Mouse (Mus musculus): ENCODE results near the gene Mterf4. TPM values are rescaled to one million over a fixed set of nuclear protein-coding genes. Genes with fewer than 3 reads are reported as not detected.

Gene Mterf4
- polyA plus RNA-seq (2016; fragmentation: Nextera tagmentation; extraction: Ambion mirVana) = 20.2 and 20.7 TPM in 2 replicates

GRCm38 (mm10) chr1:93305581-93306337 is at the start of gene Mterf4:
Gene Mterf4, minus strand, starts transcription at chr1:93305915.
- peak within 1 kb of the TSS; percentile 94 for H3K9ac ChIP-seq
- H3K27ac ChIP-seq (ENCODE audit: poor library complexity, severe bottlenecking) = no peak within 1 kb of the TSS
- ATAC-seq (ENCODE audit: insufficient number of reproducible peaks, low FRiP score) = peak; percentile 84
- H3K4me2 ChIP-seq = peak within 1 kb of the TSS; percentile 93
- H3K27me3 ChIP-seq (replicated peaks) = no peaks in the 10 kb centered on the region
- H3K4me1 ChIP-seq (replicated peaks) = peaks cover 6% of the 10 kb centered on the region
- peaks cover 46% of the 10 kb centered on the region for H3K36me3 ChIP-seq
- 8% methylated on average over 36 of the region's 36 CpGs for WGBS
- H3K9me3 ChIP-seq (replicated peaks) = no peaks in the 10 kb centered on the region
- peak within 1 kb of the TSS; percentile 91 for H3K4me3 ChIP-seq

- H3K27me3 ChIP-seq (replicated peaks) = no peaks in the 10 kb centered on the region
- H3K9me3 ChIP-seq (replicated peaks) = no peaks in the 10 kb centered on the region
- no peaks in the 10 kb centered on the region for H3K4me1 ChIP-seq (replicated peaks)
- H3K4me2 ChIP-seq = no peak overlapping the region
- ATAC-seq (ENCODE audit: insufficient number of reproducible peaks, low FRiP score) = no peak
- H3K4me3 ChIP-seq = no peak overlapping the region
- H3K9ac ChIP-seq = no peak overlapping the region
- H3K27ac ChIP-seq (ENCODE audit: poor library complexity, severe bottlenecking) = no peak overlapping the region
- H3K36me3 ChIP-seq = peaks cover 82% of the 10 kb centered on the region
- 86% methylated on average over 2 of the region's 2 CpGs for WGBS
Measured at GRCm38 (mm10) chr1:93352724-93353123, 47.0 kb upstream of the Mterf4 start.

GRCm38 (mm10) chr1:93349701-93350100 is 44.0 kb upstream of the Mterf4 start:
- Histone ChIP-seq H3K4me3 (no peak overlapping the region), H3K36me3 (peaks cover 71% of the 10 kb centered on the region), H3K4me2 (no peak overlapping the region), H3K9ac (no peak overlapping the region), H3K4me1 (replicated peaks) (no peaks in the 10 kb centered on the region), H3K9me3 (replicated peaks) (no peaks in the 10 kb centered on the region), H3K27me3 (replicated peaks) (no peaks in the 10 kb centered on the region), H3K27ac (ENCODE audit: poor library complexity, severe bottlenecking) (no peak overlapping the region)
- no peak for ATAC-seq (ENCODE audit: insufficient number of reproducible peaks, low FRiP score)
- 50% methylated on average over 4 of the region's 4 CpGs for WGBS

- Histone ChIP-seq H3K4me2 (no peak overlapping the region), H3K36me3 (peaks cover 48% of the 10 kb centered on the region), H3K4me1 (replicated peaks) (peaks cover 4% of the 10 kb centered on the region), H3K27me3 (replicated peaks) (no peaks in the 10 kb centered on the region), H3K9me3 (replicated peaks) (no peaks in the 10 kb centered on the region), H3K4me3 (no peak overlapping the region), H3K27ac (ENCODE audit: poor library complexity, severe bottlenecking) (no peak overlapping the region), H3K9ac (no peak overlapping the region)
- no peak for ATAC-seq (ENCODE audit: insufficient number of reproducible peaks, low FRiP score)
- WGBS = 91% methylated on average over 5 of the region's 5 CpGs
Measured at GRCm38 (mm10) chr1:93347176-93347575, 41.5 kb upstream of the Mterf4 start.

- H3K9me3 ChIP-seq (replicated peaks) = no peaks in the 10 kb centered on the region
- H3K36me3 ChIP-seq = peaks cover 23% of the 10 kb centered on the region
- H3K4me1 ChIP-seq (replicated peaks) = peaks cover 8% of the 10 kb centered on the region
- H3K9ac ChIP-seq = peak overlapping the region; percentile 85
- H3K4me2 ChIP-seq = peak overlapping the region; percentile 84
- peak overlapping the region; percentile 36; the same call in 1 of the 2 replicates for H3K27ac ChIP-seq (ENCODE audit: poor library complexity, severe bottlenecking)
- WGBS = under 1% methylated on average over 39 of the region's 39 CpGs
- peak; percentile 96 for ATAC-seq (ENCODE audit: insufficient number of reproducible peaks, low FRiP score)
- H3K4me3 ChIP-seq = peak overlapping the region; percentile 73
- no peaks in the 10 kb centered on the region for H3K27me3 ChIP-seq (replicated peaks)
Measured at GRCm38 (mm10) chr1:93343504-93344047, 37.9 kb upstream of the Mterf4 start.

- WGBS = under 1% methylated on average over 63 of the region's 63 CpGs
- Histone ChIP-seq H3K36me3 (peaks cover 16% of the 10 kb centered on the region), H3K4me3 (peak within 1 kb of the TSS; percentile 73), H3K27ac (ENCODE audit: poor library complexity, severe bottlenecking) (peak within 1 kb of the TSS; percentile 53; the same call in 1 of the 2 replicates), H3K4me1 (replicated peaks) (peaks cover 8% of the 10 kb centered on the region), H3K9ac (peak within 1 kb of the TSS; percentile 85), H3K9me3 (replicated peaks) (no peaks in the 10 kb centered on the region), H3K4me2 (peak within 1 kb of the TSS; percentile 84), H3K27me3 (replicated peaks) (no peaks in the 10 kb centered on the region)
- peak; percentile 94 for ATAC-seq (ENCODE audit: insufficient number of reproducible peaks, low FRiP score)
Measured at GRCm38 (mm10) chr1:93342648-93343503, 37.2 kb upstream of the Mterf4 start, which contains the start of the genes Ppp1r7 and Pask. Gene Ppp1r7, plus strand, starts transcription at chr1:93342854. Gene Pask, minus strand, starts transcription at chr1:93343482.

- Histone ChIP-seq H3K4me3 (no peak overlapping the region), H3K4me2 (no peak overlapping the region), H3K27ac (ENCODE audit: poor library complexity, severe bottlenecking) (no peak overlapping the region), H3K9me3 (replicated peaks) (no peaks in the 10 kb centered on the region), H3K4me1 (replicated peaks) (no peaks in the 10 kb centered on the region), H3K9ac (no peak overlapping the region), H3K36me3 (peaks cover 53% of the 10 kb centered on the region), H3K27me3 (replicated peaks) (no peaks in the 10 kb centered on the region)
- 76% methylated on average over 2 of the region's 2 CpGs for WGBS
- no peak for ATAC-seq (ENCODE audit: insufficient number of reproducible peaks, low FRiP score)
Measured at GRCm38 (mm10) chr1:93334621-93335020, 28.9 kb upstream of the Mterf4 start.

GRCm38 (mm10) chr1:93326446-93326845 is 20.7 kb upstream of the Mterf4 start:
- Histone ChIP-seq H3K9me3 (replicated peaks) (no peaks in the 10 kb centered on the region), H3K36me3 (peaks cover 69% of the 10 kb centered on the region), H3K4me2 (no peak overlapping the region), H3K9ac (no peak overlapping the region), H3K27me3 (replicated peaks) (no peaks in the 10 kb centered on the region), H3K4me1 (replicated peaks) (no peaks in the 10 kb centered on the region), H3K4me3 (no peak overlapping the region), H3K27ac (ENCODE audit: poor library complexity, severe bottlenecking) (no peak overlapping the region)
- 82% methylated on average over 3 of the region's 3 CpGs for WGBS
- no peak for ATAC-seq (ENCODE audit: insufficient number of reproducible peaks, low FRiP score)

- WGBS = 88% methylated on average over 6 of the region's 6 CpGs
- H3K27ac ChIP-seq (ENCODE audit: poor library complexity, severe bottlenecking) = no peak overlapping the region
- no peak overlapping the region for H3K4me2 ChIP-seq
- H3K36me3 ChIP-seq = peaks cover 80% of the 10 kb centered on the region
- no peaks in the 10 kb centered on the region for H3K27me3 ChIP-seq (replicated peaks)
- H3K9me3 ChIP-seq (replicated peaks) = no peaks in the 10 kb centered on the region
- H3K9ac ChIP-seq = no peak overlapping the region
- H3K4me3 ChIP-seq = no peak overlapping the region
- ATAC-seq (ENCODE audit: insufficient number of reproducible peaks, low FRiP score) = no peak
- no peaks in the 10 kb centered on the region for H3K4me1 ChIP-seq (replicated peaks)
Measured at GRCm38 (mm10) chr1:93323973-93324372, 18.3 kb upstream of the Mterf4 start.

GRCm38 (mm10) chr1:93300578-93300977 is 5.1 kb downstream of the Mterf4 start:
- Histone ChIP-seq H3K4me2 (no peak overlapping the region), H3K9me3 (replicated peaks) (no peaks in the 10 kb centered on the region), H3K4me3 (no peak overlapping the region), H3K27ac (ENCODE audit: poor library complexity, severe bottlenecking) (no peak overlapping the region), H3K4me1 (replicated peaks) (peaks cover 6% of the 10 kb centered on the region), H3K27me3 (replicated peaks) (no peaks in the 10 kb centered on the region), H3K36me3 (peaks cover 83% of the 10 kb centered on the region), H3K9ac (no peak overlapping the region)
- WGBS = 79% methylated on average over 3 of the region's 3 CpGs
- no peak for ATAC-seq (ENCODE audit: insufficient number of reproducible peaks, low FRiP score)

GRCm38 (mm10) chr1:93299791-93300190 is 5.9 kb downstream of the Mterf4 start:
- no peak overlapping the region for H3K4me3 ChIP-seq
- ATAC-seq (ENCODE audit: insufficient number of reproducible peaks, low FRiP score) = no peak
- no peak overlapping the region for H3K27ac ChIP-seq (ENCODE audit: poor library complexity, severe bottlenecking)
- no peak overlapping the region for H3K4me2 ChIP-seq
- H3K4me1 ChIP-seq (replicated peaks) = peaks cover 2% of the 10 kb centered on the region; the same call in 1 of the 2 replicates
- no peak overlapping the region for H3K9ac ChIP-seq
- no peaks in the 10 kb centered on the region for H3K9me3 ChIP-seq (replicated peaks)
- H3K27me3 ChIP-seq (replicated peaks) = no peaks in the 10 kb centered on the region
- peaks cover 85% of the 10 kb centered on the region for H3K36me3 ChIP-seq
- 85% methylated on average over 4 of the region's 4 CpGs for WGBS

Data from heart, embryonic 12.5 days (tissue).